Mouse (Mus musculus): ENCODE measurements around the gene Acad12.
"Not testable (repeated sequence)": the region's sequence is repeated elsewhere in the genome, so short reads cannot be mapped to it uniquely, and the experiment has no call there.

Acad12 gene

GRCm38 (mm10) chr5:121612036-121612435 lies 6.7 kb downstream of the Acad12 start:
- no peak for DNase-seq (ENCODE audit: extremely low read depth, low read depth)

- DNase-seq (ENCODE audit: extremely low read depth, low read depth): not testable (repeated sequence)
Measured at GRCm38 (mm10) chr5:121609556-121610135, 9.1 kb downstream of the Acad12 start.

GRCm38 (mm10) chr5:121606151-121606550 lies 12.6 kb downstream of the Acad12 start:
- DNase-seq (ENCODE audit: extremely low read depth, low read depth): no peak

- DNase-seq (ENCODE audit: extremely low read depth, low read depth): not testable (repeated sequence)
Measured at GRCm38 (mm10) chr5:121603815-121604214, 14.9 kb downstream of the Acad12 start.

- no peak for DNase-seq (ENCODE audit: extremely low read depth, low read depth)
Measured at GRCm38 (mm10) chr5:121601547-121602299, 17.0 kb downstream of the Acad12 start.

GRCm38 (mm10) chr5:121598871-121599610 lies 19.7 kb downstream of the Acad12 start:
- no peak for DNase-seq (ENCODE audit: extremely low read depth, low read depth)

- DNase-seq (ENCODE audit: extremely low read depth, low read depth): no peak
Measured at GRCm38 (mm10) chr5:121597991-121598537, 20.7 kb downstream of the Acad12 start.

GRCm38 (mm10) chr5:121597332-121597731 lies 21.4 kb downstream of the Acad12 start:
- no peak for DNase-seq (ENCODE audit: extremely low read depth, low read depth)

- DNase-seq (ENCODE audit: extremely low read depth, low read depth): no peak
Measured at GRCm38 (mm10) chr5:121596226-121596625, 22.5 kb downstream of the Acad12 start.

GRCm38 (mm10) chr5:121595758-121596157 lies 23.0 kb downstream of the Acad12 start:
- DNase-seq (ENCODE audit: extremely low read depth, low read depth): no peak

GRCm38 (mm10) chr5:121594714-121595313 lies 23.9 kb downstream of the Acad12 start:
- DNase-seq (ENCODE audit: extremely low read depth, low read depth): no peak

- DNase-seq (ENCODE audit: extremely low read depth, low read depth): peak; percentile 64
Measured at GRCm38 (mm10) chr5:121593451-121594401, 25.0 kb downstream of the Acad12 start, which contains the start of gene Aldh2. Gene Aldh2 (minus strand): TSS chr5:121593824.

GRCm38 (mm10) chr5:121592816-121593407 lies 25.8 kb downstream of the Acad12 start:
- DNase-seq (ENCODE audit: extremely low read depth, low read depth): no peak

GRCm38 (mm10) chr5:121592064-121592815 lies 26.5 kb downstream of the Acad12 start:
- no peak for DNase-seq (ENCODE audit: extremely low read depth, low read depth)

- no peak for DNase-seq (ENCODE audit: extremely low read depth, low read depth)
Measured at GRCm38 (mm10) chr5:121591417-121592063, 27.2 kb downstream of the Acad12 start.

- DNase-seq (ENCODE audit: extremely low read depth, low read depth): no peak
Measured at GRCm38 (mm10) chr5:121589928-121590327, 28.8 kb downstream of the Acad12 start.

GRCm38 (mm10) chr5:121586400-121587039 lies 32.2 kb downstream of the Acad12 start:
- DNase-seq (ENCODE audit: extremely low read depth, low read depth): peak; percentile 75

GRCm38 (mm10) chr5:121585699-121586098 lies 33.0 kb downstream of the Acad12 start:
- no peak for DNase-seq (ENCODE audit: extremely low read depth, low read depth)

Measured in MEL-GATA-1-ER (cell line).